Mouse (Mus musculus) c-Kit-positive CD71-positive TER-119-negative erythroid progenitor cells, embryonic 14.5 days (primary cell): Measurements from ENCODE around the gene Sigmar1.
"Not testable (repeated sequence)": the region's sequence is repeated elsewhere in the genome, so short reads cannot be mapped to it uniquely, and the experiment has no call there.

Source experiments
- DNase-seq: peaks from one replicate; pipeline ENCODE4 v3.0.0-alpha.2; 2013; ENCODE audit warnings: low read depth

Gene Sigmar1

DNA sequence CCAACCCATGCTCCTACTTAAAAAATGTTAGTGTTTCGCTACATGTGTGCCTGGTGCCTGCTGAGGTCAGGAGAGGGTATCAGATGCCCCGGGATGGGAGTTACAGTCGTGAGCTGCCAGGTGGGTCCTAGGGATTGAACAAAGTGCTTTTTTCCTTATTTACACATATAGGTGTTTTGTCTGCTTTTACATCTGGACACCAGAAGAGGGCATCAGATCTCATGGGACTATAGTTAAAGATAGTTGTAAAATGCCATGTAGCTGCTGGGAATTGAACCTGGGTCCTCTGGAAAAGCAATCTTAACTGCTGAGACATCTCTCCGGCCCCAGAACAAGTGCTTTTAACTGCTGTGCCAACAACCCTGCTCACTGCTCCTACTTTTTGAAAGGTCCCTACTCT is 45.7 kb downstream of the Sigmar1 start:
- no peak for DNase-seq

- peak; percentile 53 for DNase-seq
Observed at GRCm38 (mm10) chr4:41708192-41708745, 47.7 kb downstream of the Sigmar1 start.

- DNase-seq, result peak; percentile 61
Observed at GRCm38 (mm10) chr4:41707011-41707535, 48.9 kb downstream of the Sigmar1 start.

GRCm38 (mm10) chr4:41705922-41706754 is 49.8 kb downstream of the Sigmar1 start:
- no peak for DNase-seq

DNA sequence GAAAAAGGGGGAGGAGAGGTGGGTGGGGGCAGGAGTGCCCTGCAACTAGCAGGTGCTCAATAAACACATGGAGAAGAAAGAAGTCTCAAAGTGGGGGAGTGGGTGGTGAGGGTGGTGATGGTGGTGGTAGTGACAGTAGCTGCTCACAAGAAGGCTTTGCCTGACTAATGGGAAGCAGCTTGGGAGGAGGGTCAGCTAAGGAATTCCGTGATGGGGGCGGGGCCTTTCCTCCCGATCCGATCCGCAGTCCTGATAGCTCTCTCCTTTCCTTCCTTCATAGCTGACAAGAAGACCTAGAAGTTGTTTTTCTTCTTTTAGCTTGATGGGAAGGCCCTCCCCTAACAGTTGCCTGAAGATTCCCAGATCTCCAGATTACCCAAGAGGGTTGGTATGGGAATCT is 51.3 kb downstream of the Sigmar1 start:
- no peak for DNase-seq

GRCm38 (mm10) chr4:41702226-41702625 is 53.7 kb downstream of the Sigmar1 start:
- DNase-seq, result not testable (repeated sequence)

DNA sequence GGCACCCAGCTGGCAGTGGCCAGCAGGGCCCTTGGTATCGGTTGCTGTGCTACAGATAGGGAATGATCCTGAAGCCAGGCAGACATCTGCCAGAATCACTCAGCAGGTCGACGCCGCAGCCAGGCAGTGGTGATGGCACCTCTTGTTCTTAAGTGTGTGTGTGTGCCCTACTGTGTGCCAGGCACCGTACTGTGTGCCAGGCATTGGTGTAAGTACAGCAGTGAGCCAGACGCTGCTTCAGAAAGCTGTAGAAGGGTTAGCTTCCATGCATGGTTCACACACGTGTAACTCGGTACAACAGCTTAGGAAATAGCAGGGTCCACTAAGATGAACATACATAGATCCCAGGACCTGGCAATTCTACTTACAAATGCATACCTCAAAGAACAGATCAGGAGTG is 55.7 kb downstream of the Sigmar1 start:
- not testable (repeated sequence) for DNase-seq

GRCm38 (mm10) chr4:41699783-41700182 is 56.2 kb downstream of the Sigmar1 start, which contains the start of gene Il11ra1:
Gene Il11ra1 (plus strand): TSS chr4:41699989.
- not testable (repeated sequence) for DNase-seq

DNA sequence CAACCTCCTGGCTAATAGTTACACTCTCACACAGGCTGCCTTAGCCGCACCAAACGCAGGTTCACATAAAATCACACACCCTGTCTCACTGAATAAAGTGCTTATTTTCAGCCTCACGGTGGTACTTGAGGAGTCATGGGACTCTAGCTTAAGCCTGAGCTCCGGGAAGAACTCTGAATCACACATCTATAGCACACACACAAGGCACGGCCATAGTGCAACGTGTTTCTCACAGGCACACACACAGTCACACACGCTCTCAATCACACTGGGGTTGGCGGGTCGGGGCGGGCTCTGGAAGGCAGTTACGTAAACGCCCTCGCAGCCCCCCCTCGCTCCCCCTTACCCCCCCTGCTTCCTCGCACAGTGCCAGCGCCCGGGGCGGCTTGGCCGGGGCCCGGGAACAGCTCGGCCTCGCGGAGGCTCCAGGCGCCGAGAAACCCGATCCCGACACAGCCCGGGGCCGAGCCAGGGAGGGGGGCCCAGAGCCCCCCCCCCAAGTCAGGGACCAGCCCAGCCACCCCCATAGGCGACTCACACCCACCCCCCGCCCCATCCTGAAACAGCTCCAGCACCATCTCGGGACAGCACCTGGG is 57.4 kb downstream of the Sigmar1 start:
- DNase-seq, result not testable (repeated sequence)

DNA sequence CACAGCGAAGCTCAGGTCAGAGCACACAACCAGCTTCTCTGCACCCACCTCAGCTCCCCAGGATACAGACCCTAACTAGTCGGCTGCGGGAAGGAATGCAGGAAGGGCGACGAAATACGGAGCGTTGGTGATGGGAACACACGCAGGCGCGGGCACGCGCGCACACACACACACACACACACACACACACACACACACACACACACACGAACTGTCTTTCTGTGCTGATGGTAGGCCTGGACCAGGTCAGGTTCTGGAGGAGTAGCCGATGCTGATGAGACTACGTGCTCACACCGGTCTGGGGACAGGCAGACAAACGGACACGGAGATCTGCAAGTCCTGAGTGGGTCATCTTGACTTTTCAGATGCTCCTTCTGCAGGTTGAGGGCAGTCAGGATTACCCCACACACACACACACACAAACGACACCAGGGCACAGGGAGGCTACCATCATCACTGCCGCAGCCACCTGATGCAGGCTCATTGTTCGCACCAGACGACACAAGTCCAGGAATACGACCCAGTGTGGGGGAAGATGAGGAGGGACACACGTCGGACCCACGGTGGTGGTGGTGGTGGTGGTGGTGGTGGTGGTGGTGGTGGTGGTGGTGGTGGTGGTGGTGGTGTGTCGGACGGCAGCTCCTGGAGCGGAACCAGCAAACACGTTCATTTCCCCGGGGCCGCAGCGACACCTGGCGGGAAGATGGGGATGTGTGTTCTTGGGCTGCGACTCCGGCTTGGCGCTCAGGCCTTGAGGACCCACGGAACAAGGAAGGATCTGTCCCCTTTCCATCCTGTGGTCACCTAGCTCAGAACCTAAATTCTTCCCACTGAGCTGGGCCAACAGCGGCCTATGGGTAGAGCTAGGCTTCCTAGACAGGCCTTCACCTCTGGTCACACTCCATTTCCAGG is 58.8 kb downstream of the Sigmar1 start, which contains the start of gene Cntfr:
Cntfr (minus strand) TSS at position 160 of the 912 bp plus-strand sequence.
- DNase-seq, result peak; percentile 44

- DNase-seq, result not testable (repeated sequence)
Observed at GRCm38 (mm10) chr4:41696452-41696851, 59.5 kb downstream of the Sigmar1 start.

- not testable (repeated sequence) for DNase-seq
Observed at GRCm38 (mm10) chr4:41695800-41696199, 60.2 kb downstream of the Sigmar1 start.

DNA sequence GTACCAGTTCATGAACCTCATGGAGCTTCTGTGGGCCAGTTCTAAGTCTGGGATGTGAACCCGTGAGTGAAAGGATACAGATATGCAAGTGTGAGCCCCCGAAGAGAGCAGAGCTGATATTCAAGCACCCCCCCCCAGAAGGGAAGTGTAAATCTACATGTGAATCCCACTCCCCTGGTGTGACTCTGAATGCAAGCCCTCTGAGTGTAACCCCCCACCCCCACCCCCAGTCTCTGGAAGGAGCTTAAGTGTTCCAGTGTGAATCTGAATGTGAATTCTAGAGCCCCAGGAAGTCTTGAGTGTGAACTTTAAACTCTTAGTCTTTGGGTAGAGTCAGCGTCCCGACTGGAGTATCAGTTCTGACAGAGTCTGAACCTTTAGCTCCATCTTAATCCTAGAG is 62.4 kb downstream of the Sigmar1 start:
- DNase-seq, result not testable (repeated sequence)

GRCm38 (mm10) chr4:41690014-41690413 is 65.9 kb downstream of the Sigmar1 start:
- not testable (repeated sequence) for DNase-seq

DNA sequence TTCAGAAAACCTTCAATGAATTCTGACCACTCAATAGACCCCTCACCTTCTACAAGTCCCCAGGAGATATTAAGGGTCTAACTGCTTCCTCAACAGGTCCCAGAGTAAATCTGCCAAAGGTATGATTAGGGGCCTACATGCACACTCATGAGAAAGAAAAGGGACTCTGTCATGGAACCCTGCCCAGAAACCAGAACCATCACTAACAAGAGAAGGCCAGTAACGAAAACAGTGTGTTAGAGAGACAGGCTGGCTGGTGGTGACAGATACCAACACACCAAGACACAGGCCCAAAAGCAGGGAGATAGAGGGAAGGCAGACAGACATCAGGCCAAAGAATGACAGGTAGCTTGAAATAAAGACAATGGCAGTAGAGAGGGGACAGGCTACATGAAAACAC is 67.4 kb downstream of the Sigmar1 start:
- not testable (repeated sequence) for DNase-seq
